Mouse (Mus musculus) ES-E14 (cell line): Measurements from ENCODE around the gene Epas1.

ENCODE experiments used
- HCFC1 ChIP-seq: IDR thresholded peaks from 2 replicates; pipeline ENCODE4 v1.6.1; 2012; ENCODE audit warnings: low read length, inconsistent platforms, borderline replicate concordance; ENCODE audit not compliant: insufficient read depth
- MAFK ChIP-seq: IDR thresholded peaks from 2 replicates; pipeline ENCODE4 v1.6.1; 2014; ENCODE audit warnings: mild to moderate bottlenecking, low read depth, low read length, inconsistent platforms; ENCODE audit not compliant: insufficient read depth
- ZC3H11A ChIP-seq: IDR thresholded peaks from 2 replicates; pipeline ENCODE4 v1.6.1; 2012; ENCODE audit warnings: low read depth, mild to moderate bottlenecking, inconsistent platforms, low read length, borderline replicate concordance
- ZNF384 ChIP-seq: IDR thresholded peaks from 2 replicates; pipeline ENCODE4 v1.6.1; 2012; ENCODE audit warnings: low read depth, low read length, inconsistent platforms

DNA sequence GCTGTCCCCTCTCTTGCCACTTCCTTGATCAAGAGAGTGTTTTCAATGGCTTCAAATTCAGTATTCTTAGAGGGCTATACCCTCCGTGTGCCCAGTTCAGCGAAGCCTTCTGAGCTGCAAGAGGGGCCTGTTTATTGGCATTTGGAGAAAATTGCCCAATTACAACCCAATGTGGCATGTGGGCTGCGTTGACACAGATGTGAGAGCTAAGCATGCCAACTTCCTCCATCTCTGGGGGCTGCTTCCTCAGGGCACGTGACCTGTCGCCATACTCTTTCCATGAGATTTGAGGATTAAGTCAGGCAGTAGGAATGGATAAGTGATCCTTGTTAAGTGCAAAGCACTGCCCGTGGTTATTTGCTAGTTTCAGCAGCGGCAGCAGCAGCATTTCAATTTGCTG lies 34.3 kb downstream of the Epas1 start:
- TF ChIP-seq ZC3H11A, result no peak
- no peak for TF ChIP-seq MAFK
- TF ChIP-seq ZNF384, result no peak
- no peak for TF ChIP-seq HCFC1
